In genomic region chr2:62356606-62357005, GRCm38 (mm10) we compare ENCODE assay signal across 10 mouse cellular contexts.
"Had no signal": no experiment of that assay in that cellular context is flagged by ENCODE, and none has a peak within 500 bp of the region (broad histone marks: within the 10 kb centered on the region; RNA-seq: fewer than 3 reads in every experiment).

No protein-coding gene starts in this region.

- H3K27me3 ChIP-seq: kidney, embryonic 15.5 days; limb, embryonic 12.5 days had no signal

- H3K4me1 ChIP-seq: kidney, embryonic 15.5 days had no signal

- H3K27ac ChIP-seq: kidney, embryonic 15.5 days; limb, embryonic 12.5 days; liver, embryonic 14.5 days; stomach, postnatal 0 days had no signal

- H3K4me3 ChIP-seq: kidney, embryonic 15.5 days; limb, embryonic 12.5 days had no signal

- DNase-seq: kidney, adult 18-20 months; kidney, postnatal 14 days; lung, adult 18-20 months; thymus, adult 2 months; thymus, postnatal 36 days had no signal

- H3K36me3 ChIP-seq: limb, embryonic 12.5 days had no signal

- ATAC-seq: midbrain, embryonic 16.5 days had no signal
